Mouse (Mus musculus) bone marrow, adult 2 months (tissue): ENCODE data around the gene Acrv1.

Experiments
- CTCF ChIP-seq: fragments of 200-500 bp; IDR thresholded peaks from 2 replicates; pipeline ENCODE4 v1.5.1; 2011; ENCODE audit warnings: low read length, control low read depth; ENCODE audit not compliant: control insufficient read depth, insufficient read depth
- POLR2A ChIP-seq: fragments of 200-500 bp; IDR thresholded peaks from 2 replicates; pipeline ENCODE4 v1.6.1; 2011; ENCODE audit warnings: low read depth, mild to moderate bottlenecking, control low read depth, low read length, borderline replicate concordance; ENCODE audit not compliant: control insufficient read depth

GRCm38 (mm10) chr9:36727034-36727755 is 34.2 kb downstream of the Acrv1 start, which contains the start of gene Chek1:
- TF ChIP-seq CTCF (no peak), POLR2A (no peak)
